Mouse (Mus musculus): Measurements from ENCODE around the gene Zfp169. TPM values are rescaled to one million over a fixed set of nuclear protein-coding genes. Genes with fewer than 3 reads are reported as not detected.

The Zfp169 gene
- total RNA-seq, 1 experiment from 2014 or later, result 12.4 TPM

- no peak for ATAC-seq (replicated peaks in 1 of 2; ENCODE audit: insufficient read depth in 1 of 2, low FRiP score in 2 of 2, low TSS enrichment in 1 of 2, low read depth in 1 of 2, poor library complexity in 2 of 2, severe bottlenecking in 2 of 2)
Measured at GRCm38 (mm10) chr13:48438321-48438720, 74.9 kb downstream of the Zfp169 start.

Other genes starting within 250 kb of the Zfp169 start
- gene A830005F24Rik, start 119 bp upstream of the Zfp169 start, total RNA-seq (2017), result 1.1 and 1.7 TPM in 2 replicates
- gene Ptpdc1, start 112.2 kb upstream of the Zfp169 start, total RNA-seq (2017), result 4.1 and 8.6 TPM in 2 replicates
- gene Barx1, start 149.5 kb upstream of the Zfp169 start, total RNA-seq (2017), result not detected in 2 replicates

Measured in hematopoietic stem cell, adult 5-6 weeks (primary cell).